Mouse (Mus musculus) thymus, postnatal 4 days (tissue): ENCODE measurements around the gene Mthfr.
A peak's percentile ranks its signal among the peaks of the same experiment; 100 is the strongest.

Experiments
- DNase-seq: peaks from one replicate; pipeline ENCODE4 v3.0.0; 2021

Mthfr gene

GRCm38 (mm10) chr4:148065702-148066400 is 27.0 kb downstream of the Mthfr start:
- no peak for DNase-seq

- no peak for DNase-seq
Measured at GRCm38 (mm10) chr4:148066401-148066744, 27.5 kb downstream of the Mthfr start.

- DNase-seq, result no peak
Measured at GRCm38 (mm10) chr4:148067346-148067745, 28.5 kb downstream of the Mthfr start.

- DNase-seq, result no peak
Measured at GRCm38 (mm10) chr4:148069602-148070218, 30.8 kb downstream of the Mthfr start.

GRCm38 (mm10) chr4:148071508-148071907 is 32.6 kb downstream of the Mthfr start:
- DNase-seq, result no peak

- no peak for DNase-seq
Measured at GRCm38 (mm10) chr4:148074521-148075189, 35.8 kb downstream of the Mthfr start.

GRCm38 (mm10) chr4:148075259-148075658 is 36.4 kb downstream of the Mthfr start:
- peak; percentile 82 for DNase-seq

GRCm38 (mm10) chr4:148075881-148076280 is 37.0 kb downstream of the Mthfr start:
- DNase-seq, result no peak

GRCm38 (mm10) chr4:148079212-148079611 is 40.3 kb downstream of the Mthfr start:
- DNase-seq, result no peak

GRCm38 (mm10) chr4:148079944-148080596 is 41.2 kb downstream of the Mthfr start:
- no peak for DNase-seq

GRCm38 (mm10) chr4:148080597-148080973 is 41.7 kb downstream of the Mthfr start:
- DNase-seq, result no peak

- DNase-seq, result no peak
Measured at GRCm38 (mm10) chr4:148081201-148081600, 42.3 kb downstream of the Mthfr start.

GRCm38 (mm10) chr4:148082257-148083044 is 43.6 kb downstream of the Mthfr start:
- DNase-seq, result peak; percentile 86

- peak; percentile 80 for DNase-seq
Measured at GRCm38 (mm10) chr4:148083176-148083899, 44.5 kb downstream of the Mthfr start.

GRCm38 (mm10) chr4:148084261-148084714 is 45.4 kb downstream of the Mthfr start:
- DNase-seq, result no peak

- DNase-seq, result peak; percentile 65
Measured at GRCm38 (mm10) chr4:148085131-148085906, 46.4 kb downstream of the Mthfr start.

GRCm38 (mm10) chr4:148085907-148086305 is 47.0 kb downstream of the Mthfr start:
- no peak for DNase-seq

GRCm38 (mm10) chr4:148087091-148087906 is 48.4 kb downstream of the Mthfr start:
- DNase-seq, result peak; percentile 52

GRCm38 (mm10) chr4:148087907-148088527 is 49.1 kb downstream of the Mthfr start, which contains the start of gene Agtrap:
Agtrap (minus strand) TSS chr4:148088031.
- DNase-seq, result peak; percentile 96

- DNase-seq, result no peak
Measured at GRCm38 (mm10) chr4:148089166-148089565, 50.3 kb downstream of the Mthfr start.
